Mouse (Mus musculus): ENCODE measurements at regions not wholly inside any gene's neighbourhood (a gene's known extent, or its start where the extent isn't known, plus 50 kb on each side); places are given as distances from the start of the nearest gene placed in this dataset.

GRCm38 (mm10) chr4:82176723-82177122 is 528.8 kb downstream of the Nfib start:
- TF ChIP-seq CTCF (IDR thresholded peaks at IDR 0.05), result no peak
- no peak for TF ChIP-seq POLR2A (IDR thresholded peaks at IDR 0.05; ENCODE audit: insufficient read depth, low read depth, low read length)
